Mouse (Mus musculus) CH12F3 (cell line): ENCODE data around the gene Ncln.
"Not testable (repeated sequence)": the region's sequence is repeated elsewhere in the genome, so short reads cannot be mapped to it uniquely, and the experiment has no call there.

Experiments
- in situ Hi-C: fragments of 300-500 bp; cut with MboI; formaldehyde crosslinking; loops from 2 replicates; pipeline ENCODE4 v1.14.3; 2020; ENCODE audit warnings: low sequenced_read_pairs

The Ncln gene

DNA sequence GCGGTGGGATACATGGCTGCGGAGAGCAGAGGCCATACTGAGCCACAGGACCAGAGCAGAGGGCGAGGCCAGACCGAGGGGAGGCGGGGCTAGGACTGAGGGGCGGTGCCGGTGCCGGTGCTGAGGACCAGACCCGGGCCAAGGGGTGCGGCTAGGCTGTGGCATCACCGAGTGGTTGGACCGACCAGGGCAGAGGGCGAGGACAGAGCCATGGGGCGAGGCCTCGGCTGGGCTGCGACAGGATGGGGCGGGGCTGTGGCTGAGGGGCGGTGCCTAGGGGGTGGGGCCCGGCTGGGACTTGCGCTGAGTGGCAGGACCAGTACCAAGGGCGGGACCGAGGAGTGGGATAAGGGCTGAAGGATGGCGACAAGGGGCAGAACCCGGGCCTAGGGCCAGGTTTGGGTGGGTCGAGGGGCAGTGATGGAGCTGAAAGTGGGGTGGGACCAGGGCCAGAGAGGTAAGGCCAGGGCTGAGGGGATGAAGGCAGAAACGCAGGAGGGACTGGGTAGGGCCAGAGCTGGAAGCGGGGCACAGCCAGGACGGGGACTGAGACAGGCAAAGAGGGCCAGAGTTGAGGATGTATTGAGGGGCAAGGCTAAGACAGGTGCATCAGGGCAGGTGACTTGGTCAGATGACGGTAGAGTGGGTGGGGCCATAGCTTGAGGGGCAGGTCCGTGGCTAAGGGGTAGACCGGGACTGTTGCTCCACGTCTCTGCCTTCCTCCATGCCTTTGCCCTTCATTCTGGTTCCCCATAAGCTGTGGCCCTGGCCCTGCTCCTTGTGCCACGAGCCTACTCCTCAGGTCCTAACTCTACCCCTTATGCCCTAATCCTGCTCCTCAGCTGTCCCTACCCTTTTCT is 31.6 kb downstream of the Ncln start:
- in situ Hi-C loops = no loop called here

DNA sequence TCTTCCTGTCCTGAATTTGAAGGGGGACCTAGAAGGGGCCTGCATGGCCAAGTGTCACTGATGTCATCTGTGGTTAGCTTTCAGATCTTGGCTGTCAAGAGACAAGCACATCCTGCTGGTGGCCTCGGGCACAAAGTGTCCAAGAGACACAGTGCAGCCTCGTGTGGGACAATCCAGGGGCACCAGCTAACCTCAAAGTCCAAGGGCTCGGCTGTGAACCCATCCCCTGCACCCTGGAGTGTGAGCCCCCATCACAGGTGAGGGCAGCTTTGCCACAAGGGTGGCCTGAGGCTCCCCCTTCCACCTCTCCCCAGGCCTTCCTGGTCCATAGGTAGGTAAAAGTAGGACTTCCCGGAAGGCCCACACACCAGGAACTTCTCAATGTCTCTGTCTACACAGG is 32.7 kb downstream of the Ncln start:
- in situ Hi-C loops = no loop called here

DNA sequence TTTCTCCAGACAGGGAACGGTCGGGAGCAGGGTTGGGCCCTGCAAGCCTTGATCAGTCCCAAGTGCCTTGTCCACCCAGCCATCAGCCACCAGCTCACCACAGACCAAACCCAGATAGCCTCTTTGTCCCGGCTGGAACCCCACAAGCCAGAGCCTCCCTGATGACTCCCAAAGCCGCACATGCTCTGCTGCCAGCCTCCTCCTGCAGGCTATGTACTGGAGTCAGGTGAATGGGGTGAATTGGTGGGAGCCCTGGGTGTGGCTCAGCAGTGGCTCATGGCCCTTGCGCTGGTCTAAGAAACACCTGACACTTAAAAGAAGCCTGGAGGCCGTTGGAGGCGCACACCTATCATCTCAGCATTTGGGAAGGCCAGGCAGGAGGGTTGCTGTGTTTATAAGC is 33.3 kb downstream of the Ncln start:
- in situ Hi-C loops = no loop called here

- in situ Hi-C loops = no loop called here
These were observed 33.8 kb downstream of the Ncln start for GRCm38 (mm10) chr10:81462415-81462804.

DNA sequence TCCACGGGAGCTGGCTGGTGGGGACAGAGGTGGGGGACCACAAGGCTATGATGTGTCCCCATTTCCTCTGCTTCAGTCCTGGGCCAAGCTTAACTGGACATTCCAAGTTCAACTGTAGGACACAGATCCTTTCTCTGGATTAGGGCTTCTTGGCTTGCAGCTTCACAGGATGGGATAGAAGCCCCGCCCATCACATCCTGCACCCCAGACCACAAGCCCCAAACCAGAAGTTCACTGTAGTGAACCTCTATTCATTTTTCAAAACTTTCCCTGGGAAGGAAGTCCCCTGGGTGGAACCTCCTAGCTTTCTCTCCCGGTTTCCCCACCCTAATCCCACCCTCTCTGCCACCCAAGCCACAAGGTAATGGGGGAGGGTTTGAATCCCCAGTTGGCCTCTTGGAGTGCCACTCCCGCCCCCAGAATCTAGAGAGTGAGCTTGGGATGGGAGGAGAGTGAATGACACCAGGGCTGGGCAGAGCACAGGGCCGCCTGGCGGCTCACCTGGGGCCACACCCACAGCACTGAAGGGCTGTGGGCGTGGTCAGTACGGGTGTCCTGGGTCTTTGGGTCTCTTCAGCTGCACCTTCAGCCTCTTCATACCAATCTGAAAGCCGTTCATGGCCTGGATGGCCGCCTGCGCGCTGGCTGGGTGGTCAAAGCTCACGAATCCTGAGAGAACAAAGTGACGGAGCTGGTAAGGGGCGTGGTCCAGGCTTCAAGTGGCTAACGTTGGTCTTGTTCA is 34.3 kb downstream of the Ncln start:
- in situ Hi-C loops = no loop called here

DNA sequence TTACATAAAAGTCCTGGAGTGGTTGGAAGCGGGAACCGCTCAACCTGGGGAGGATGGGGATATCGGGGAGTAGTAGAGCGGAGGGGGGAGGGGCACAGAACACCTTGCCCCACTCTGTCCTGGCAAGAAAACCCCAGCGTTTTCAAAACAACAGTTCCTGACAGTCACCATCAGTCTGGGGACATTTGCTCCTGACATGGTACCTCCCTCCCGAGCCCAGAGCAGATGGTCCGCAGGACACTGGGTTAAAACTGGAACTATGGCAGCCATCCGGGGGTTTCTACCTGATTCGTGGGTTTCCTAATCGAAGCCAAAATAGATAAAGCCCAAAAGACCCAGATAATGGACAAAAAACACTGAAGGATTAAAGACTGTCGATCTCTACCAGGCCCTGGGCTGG is 35.2 kb downstream of the Ncln start:
- in situ Hi-C loops = no loop called here

DNA sequence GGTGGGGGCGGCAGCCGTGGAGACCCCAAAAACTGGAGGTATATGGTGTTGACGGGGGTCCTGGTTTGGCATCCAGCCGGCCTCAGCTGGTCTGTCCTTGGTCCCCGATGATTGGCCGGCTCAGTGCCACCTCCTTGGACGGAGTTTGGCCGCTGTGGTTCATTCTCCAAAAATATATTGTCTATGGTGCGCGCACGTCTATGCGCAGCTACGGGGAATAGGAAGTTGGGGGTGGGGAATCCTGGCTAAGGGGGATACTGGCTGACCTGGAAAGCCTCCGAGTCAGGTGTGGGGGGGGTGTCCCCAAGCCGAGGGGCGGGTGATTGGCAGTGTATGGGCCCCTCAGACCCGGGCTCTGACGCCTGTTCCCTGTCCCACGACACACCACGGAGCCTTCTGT is 35.7 kb downstream of the Ncln start:
- in situ Hi-C loops = no loop called here

GRCm38 (mm10) chr10:81459399-81459798 is 36.8 kb downstream of the Ncln start:
- in situ Hi-C loops = no loop called here

- in situ Hi-C loops = no loop called here
These were observed 37.9 kb downstream of the Ncln start for GRCm38 (mm10) chr10:81458267-81458666.

DNA sequence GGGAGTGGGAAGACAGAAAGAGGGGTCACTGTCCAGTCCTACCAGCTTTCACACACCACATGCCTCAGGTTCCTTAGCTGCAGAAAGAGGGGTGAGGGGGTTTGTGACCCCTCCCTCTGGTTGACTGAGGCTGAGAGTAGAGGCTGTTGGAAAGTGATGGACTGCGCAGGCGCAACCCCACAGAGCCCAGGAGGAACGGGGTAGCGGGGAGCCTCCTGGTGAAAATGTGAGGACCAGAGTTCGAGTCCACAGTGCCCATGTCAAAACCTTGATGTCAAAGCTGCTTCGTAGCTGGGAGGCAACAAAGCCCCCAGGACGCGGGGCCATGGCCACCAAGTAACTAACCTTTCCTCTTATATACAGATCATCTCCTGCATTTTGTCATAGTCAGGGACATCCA is 38.6 kb downstream of the Ncln start:
- in situ Hi-C loops = no loop called here

- in situ Hi-C loops = no loop called here
These were observed 39.1 kb downstream of the Ncln start for GRCm38 (mm10) chr10:81456983-81457563.

GRCm38 (mm10) chr10:81455181-81455895 is 40.9 kb downstream of the Ncln start, which contains the start of gene Nfic:
Gene Nfic, minus strand, starts transcription at chr10:81455635.
- in situ Hi-C loops = no loop called here

- in situ Hi-C loops = loop anchor here (5.0 kb wide), 1 partner anchor 57 kb away; no protein-coding TSS in a partner anchor
These were observed 42.1 kb downstream of the Ncln start for GRCm38 (mm10) chr10:81454106-81454505.

- in situ Hi-C loops = loop anchor here (5.0 kb wide), 1 partner anchor 56 kb away; no protein-coding TSS in a partner anchor
These were observed 43.3 kb downstream of the Ncln start for GRCm38 (mm10) chr10:81452947-81453288.

GRCm38 (mm10) chr10:81452237-81452946 is 43.8 kb downstream of the Ncln start:
- in situ Hi-C loops = loop anchor here (5.0 kb wide), 1 partner anchor 55 kb away; no protein-coding TSS in a partner anchor

- in situ Hi-C loops = loop anchor here (5.0 kb wide), 1 partner anchor 54 kb away; no protein-coding TSS in a partner anchor
These were observed 44.8 kb downstream of the Ncln start for GRCm38 (mm10) chr10:81451365-81451745.

- in situ Hi-C loops = loop anchor here (5.0 kb wide), 1 partner anchor 54 kb away; no protein-coding TSS in a partner anchor
These were observed 45.4 kb downstream of the Ncln start for GRCm38 (mm10) chr10:81450641-81451364.

DNA sequence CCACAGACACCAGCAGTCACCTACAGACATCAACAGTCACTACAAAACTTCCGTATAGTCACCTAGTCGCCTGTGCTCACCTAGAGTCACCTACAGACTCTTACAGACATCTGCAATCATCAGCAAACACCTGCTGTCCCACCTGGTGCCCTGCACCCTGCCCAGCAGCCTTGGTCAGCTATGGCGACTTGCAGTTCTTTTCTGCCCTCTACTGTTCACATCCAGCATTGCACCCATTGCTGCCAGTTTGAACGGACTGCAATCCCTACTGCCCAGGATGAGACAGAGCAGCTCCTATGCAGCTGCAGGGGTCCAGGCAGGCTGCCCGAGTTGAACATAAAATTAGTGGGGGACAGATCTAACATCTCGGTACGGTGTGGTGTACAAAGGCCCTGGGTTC is 46.1 kb downstream of the Ncln start:
- in situ Hi-C loops = loop anchor here (5.0 kb wide), 1 partner anchor 53 kb away; no protein-coding TSS in a partner anchor

- in situ Hi-C loops = not testable (repeated sequence)
These were observed 50.7 kb downstream of the Ncln start for GRCm38 (mm10) chr10:81445516-81445915.
